Mouse (Mus musculus) MEL (cell line): Measurements from ENCODE around the gene 9030025P20Rik. TPM values are rescaled to one million over a fixed set of nuclear protein-coding genes. Genes with fewer than 3 reads are reported as not detected.
A peak's percentile ranks its signal among the peaks of the same experiment; 100 is the strongest.
"Not testable (repeated sequence)": the region's sequence is repeated elsewhere in the genome, so short reads cannot be mapped to it uniquely, and the experiment has no call there.

Experiments
- DNase-seq: peaks from one replicate; pipeline ENCODE4 v3.0.0; 2011; ENCODE audit warnings: low read depth, low spot score
- H3K27ac ChIP-seq: 2 replicates; pipeline ENCODE4 v1.5.1; 2012; ENCODE audit warnings: low read depth, mild to moderate bottlenecking, control low read depth, low read length, moderate library complexity; ENCODE audit not compliant: control insufficient read depth
- H3K27me3 ChIP-seq, 2 experiments: fragments of 150-350 bp in 1 of 2; sonication (generic) in 1 of 2; 2 replicates each; pipeline ENCODE4 v1.6.1; 2012; ENCODE audit warnings: low read length in 2 of 2, mild to moderate bottlenecking in 2 of 2, improper control_type of control experiment in 1 of 2, moderate library complexity in 1 of 2; ENCODE audit not compliant: insufficient read depth in 2 of 2, control insufficient read depth in 1 of 2
- H3K36me3 ChIP-seq, 2 experiments: 2 replicates each; pipeline ENCODE4 v1.6.1; 2012 to 2014; ENCODE audit warnings: low read length in 2 of 2, improper control_type of control experiment in 1 of 2, inconsistent platforms in 1 of 2, mild to moderate bottlenecking in 1 of 2; ENCODE audit not compliant: insufficient read depth in 2 of 2, control insufficient read depth in 1 of 2
- H3K4me1 ChIP-seq, 2 experiments: fragments of 150-350 bp in 1 of 2; sonication (generic) in 1 of 2; 2 replicates each; pipeline ENCODE4 v1.6.1; 2012; ENCODE audit warnings: low read length in 2 of 2, improper control_type of control experiment in 1 of 2, mild to moderate bottlenecking in 1 of 2; ENCODE audit not compliant: insufficient read depth in 2 of 2, control insufficient read depth in 1 of 2
- H3K4me3 ChIP-seq, 2 experiments: fragments of 150-350 bp in 1 of 2; sonication (generic) in 1 of 2; 2 replicates each; pipeline ENCODE4 v1.5.1; 2012; ENCODE audit warnings: low read depth in 2 of 2, low read length in 2 of 2, mild to moderate bottlenecking in 2 of 2, moderate library complexity in 2 of 2, control low read depth in 1 of 2, improper control_type of control experiment in 1 of 2; ENCODE audit not compliant: control insufficient read depth in 1 of 2, insufficient read depth in 1 of 2
- H3K79me2 ChIP-seq: 2 replicates; pipeline ENCODE4 v1.6.1; 2012; ENCODE audit warnings: mild to moderate bottlenecking, low read length, moderate library complexity; ENCODE audit not compliant: control insufficient read depth, poor library complexity, insufficient read depth
- H3K9ac ChIP-seq: 2 replicates; pipeline ENCODE4 v1.6.1; 2012; ENCODE audit warnings: low read depth, mild to moderate bottlenecking, control low read depth, low read length, moderate library complexity; ENCODE audit not compliant: control insufficient read depth, poor library complexity, severe bottlenecking
- H3K9me3 ChIP-seq: fragments of 150-350 bp; sonication (generic); replicated peaks from 2 replicates; pipeline ENCODE4 v1.6.1; 2012; ENCODE audit warnings: mild to moderate bottlenecking, low read length, improper control_type of control experiment, moderate library complexity; ENCODE audit not compliant: insufficient read depth
- polyA plus RNA-seq, 2 experiments: library from polyadenylated mRNA; stranded (reverse) in 1 of 2; unstranded in 1 of 2; fragments of >175 nt in 1 of 2; fragments of >200 nt in 1 of 2; gene quantifications; 2 replicates each; pipeline versions ENCODE4 v1.2.1 to v1.2.4; 2012; ENCODE audit warnings: low replicate concordance in 2 of 2, low read depth in 1 of 2; ENCODE audit not compliant: insufficient read length in 2 of 2, insufficient read depth in 1 of 2, missing spikeins in 1 of 2
- total RNA-seq: library from RNA; depleted of rRNA; stranded (reverse); fragments of 300-350 nt; gene quantifications from 2 replicates; pipeline ENCODE4 v1.2.3, GENCODE M21; 2012

Gene 9030025P20Rik
- total and polyA plus RNA-seq, 3 experiments = 13.4 to 15.5 TPM; not detected in 1

DNA sequence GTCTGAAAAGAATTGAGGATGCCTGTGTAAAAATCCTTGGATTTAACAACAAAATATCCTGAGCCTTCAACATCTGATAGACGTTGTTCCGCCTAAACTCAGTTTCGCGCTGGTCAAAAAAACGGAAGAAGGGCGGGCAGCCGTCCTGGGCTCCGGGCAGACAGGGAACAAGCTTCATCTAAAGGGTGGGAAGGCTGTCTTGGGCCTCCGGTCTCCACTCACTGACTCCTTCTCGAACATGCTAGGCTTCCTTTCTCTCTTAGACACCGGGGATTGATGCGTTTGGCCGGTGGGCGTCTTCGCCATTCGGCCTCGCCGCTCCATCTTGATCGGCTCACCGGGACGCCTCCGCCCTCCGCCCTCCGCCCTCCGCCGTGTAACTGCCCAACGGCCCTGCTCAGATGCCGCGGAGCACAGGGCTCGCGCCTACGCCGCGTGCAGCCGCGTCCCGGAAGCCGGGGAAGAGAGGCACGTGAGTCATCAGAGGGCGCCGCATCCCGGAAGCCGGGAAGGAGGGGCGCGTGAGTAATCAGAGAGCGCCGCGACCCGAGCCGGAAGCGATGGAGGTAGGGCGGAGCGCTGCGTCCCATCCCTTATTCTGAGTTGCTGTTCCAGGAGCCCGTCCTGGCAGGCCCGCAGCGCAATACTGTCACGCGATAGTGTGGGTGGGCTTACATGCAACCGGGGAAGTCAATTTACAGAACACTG is 31.6 kb downstream of the 9030025P20Rik start, which contains the start of gene Gm3435:
TSS of gene Gm3435 (plus strand) at position 471 of the 708 bp plus-strand sequence.
- not testable (repeated sequence) for H3K79me2 ChIP-seq, H3K27me3 ChIP-seq, H3K27ac ChIP-seq, H3K4me3 ChIP-seq, H3K9me3 ChIP-seq, H3K9ac ChIP-seq, DNase-seq, H3K36me3 ChIP-seq, H3K4me1 ChIP-seq

GRCm38 (mm10) chr17:15021503-15022220 is 43.4 kb downstream of the 9030025P20Rik start:
- H3K4me3 ChIP-seq, H3K27me3 ChIP-seq: not testable (repeated sequence)
- peak; percentile 42 for DNase-seq

DNA sequence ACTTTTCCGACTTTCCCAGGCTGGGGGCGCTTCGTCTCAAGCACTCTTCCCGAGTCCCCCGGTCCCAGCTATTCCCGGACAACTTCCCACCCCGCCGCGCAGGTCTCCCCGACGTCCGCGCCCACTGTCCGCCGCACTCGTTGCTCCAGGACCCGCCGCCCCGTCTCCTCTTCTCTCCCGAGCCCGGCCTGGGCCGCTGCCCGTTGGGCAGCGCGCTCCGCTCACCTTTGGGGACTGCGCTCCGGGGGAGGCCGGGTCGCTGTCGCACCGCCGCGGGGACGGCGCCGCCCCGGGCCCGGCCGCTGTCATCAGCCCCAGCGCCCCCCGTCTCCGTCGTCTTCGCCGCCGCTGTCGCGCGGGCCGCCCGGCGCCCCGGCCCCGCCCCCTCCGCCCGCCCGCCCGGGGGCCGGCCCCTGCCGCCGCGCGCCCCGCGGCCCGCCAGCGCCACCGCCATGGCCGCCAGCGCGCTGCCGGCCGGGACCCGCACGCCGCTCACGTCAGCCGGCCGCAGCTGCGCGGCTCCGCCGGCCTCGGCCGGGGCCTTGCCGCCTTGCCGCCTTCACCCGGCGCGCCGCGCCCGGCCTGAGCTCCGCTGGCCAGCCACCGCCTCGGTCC is 45.7 kb downstream of the 9030025P20Rik start:
- not testable (repeated sequence) for H3K4me3 ChIP-seq, H3K27me3 ChIP-seq, H3K27ac ChIP-seq, H3K36me3 ChIP-seq, DNase-seq, H3K9me3 ChIP-seq, H3K79me2 ChIP-seq, H3K9ac ChIP-seq, H3K4me1 ChIP-seq

More at GRCm38 (mm10) chr17:15021503-15022220, 43.4 kb downstream of the 9030025P20Rik start:
- peak overlapping the region; percentile 54 for H3K27ac ChIP-seq
- H3K79me2 ChIP-seq, H3K4me1 ChIP-seq, H3K9ac ChIP-seq, H3K36me3 ChIP-seq, H3K9me3 ChIP-seq: not testable (repeated sequence)

DNA sequence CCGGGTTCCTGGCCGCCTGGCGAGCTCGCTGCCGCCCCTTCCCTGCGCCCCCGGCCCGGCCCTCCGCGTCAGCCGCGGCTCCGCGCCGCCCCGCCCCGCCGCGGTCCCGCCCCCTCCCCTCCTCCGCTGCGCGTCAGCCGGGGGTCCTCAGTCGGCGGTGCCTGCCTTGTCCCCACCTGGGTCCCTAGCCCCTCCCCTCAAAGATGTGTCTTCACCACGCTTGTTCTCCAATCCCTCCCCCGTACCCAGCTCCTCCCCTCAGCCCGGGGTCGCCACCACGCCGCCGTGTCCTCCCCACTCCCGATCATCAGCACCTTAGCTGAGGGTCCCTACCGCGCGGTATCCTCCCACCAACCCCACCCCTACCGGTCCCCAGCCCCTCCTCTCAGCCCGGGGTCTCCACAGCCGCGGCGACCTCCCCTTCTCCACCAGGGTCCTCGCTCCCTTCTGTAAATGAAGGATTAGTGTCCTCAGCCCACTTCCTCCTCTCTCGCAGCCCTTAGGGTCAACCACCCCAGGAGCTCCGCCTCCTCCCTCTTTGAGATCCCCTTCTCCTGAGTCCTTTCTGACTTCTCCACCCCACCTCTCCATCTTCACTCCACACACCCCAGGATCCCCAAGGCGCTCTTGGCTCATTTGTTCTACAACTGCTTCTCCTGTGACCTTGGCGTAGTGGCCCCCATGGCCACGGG is 46.4 kb downstream of the 9030025P20Rik start:
- H3K9ac ChIP-seq, H3K27me3 ChIP-seq, H3K4me3 ChIP-seq, H3K4me1 ChIP-seq, DNase-seq, H3K27ac ChIP-seq, H3K79me2 ChIP-seq, H3K9me3 ChIP-seq, H3K36me3 ChIP-seq: not testable (repeated sequence)

DNA sequence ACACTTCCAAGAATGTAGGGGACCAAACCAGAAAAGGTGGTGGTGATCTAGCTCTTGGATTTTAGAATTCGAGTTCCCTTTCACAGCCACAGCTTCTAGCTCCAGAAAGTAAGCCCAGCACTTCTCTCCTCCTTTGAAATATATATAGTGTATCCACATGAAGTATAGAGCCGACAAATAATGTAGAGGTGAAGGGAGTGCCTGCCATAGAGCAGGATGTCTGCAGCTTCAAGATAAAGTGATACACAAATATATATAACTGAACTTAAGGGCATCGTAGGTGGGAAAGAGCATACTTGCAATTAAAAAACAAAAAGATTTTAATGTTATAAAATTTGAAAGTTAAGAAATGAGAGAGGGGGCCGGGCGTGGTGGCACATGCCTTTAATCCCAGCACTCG is 47.2 kb downstream of the 9030025P20Rik start:
- H3K27ac ChIP-seq, H3K36me3 ChIP-seq, H3K4me1 ChIP-seq, H3K27me3 ChIP-seq, DNase-seq, H3K9me3 ChIP-seq, H3K79me2 ChIP-seq, H3K9ac ChIP-seq, H3K4me3 ChIP-seq: not testable (repeated sequence)

- H3K27ac ChIP-seq, H3K9me3 ChIP-seq, H3K4me3 ChIP-seq, H3K79me2 ChIP-seq, H3K9ac ChIP-seq, H3K4me1 ChIP-seq, H3K27me3 ChIP-seq, H3K36me3 ChIP-seq, DNase-seq: not testable (repeated sequence)
Measured at GRCm38 (mm10) chr17:15031414-15031813, 53.1 kb downstream of the 9030025P20Rik start.
